Mouse (Mus musculus): ENCODE measurements at regions not wholly inside any gene's neighbourhood (a gene's known extent, or its start where the extent isn't known, plus 50 kb on each side); places are given as distances from the start of the nearest gene placed in this dataset.

GRCm38 (mm10) chr10:37494552-37495166, 355.9 kb upstream of the Marcks start:
- TF ChIP-seq TAL1 (conservative IDR thresholded peaks at IDR 0.05; ENCODE audit: low read depth, low read length) (no peak), CTCF (IDR thresholded peaks at IDR 0.05; ENCODE audit: low read depth, low read length) (no peak), GATA2 (IDR thresholded peaks at IDR 0.05; ENCODE audit: borderline replicate concordance, low read depth, low read length) (no peak), GATA1 (IDR thresholded peaks at IDR 0.05; ENCODE audit: borderline replicate concordance, low read length) (no peak), POLR2AphosphoS5 (IDR thresholded peaks at IDR 0.05; ENCODE audit: insufficient replicate concordance, low read depth, low read length) (no peak)
- no peaks in the 10 kb centered on the region for H3K27me3 ChIP-seq (ENCODE audit: insufficient read depth, low read length)
- no peaks in the 10 kb centered on the region for H3K36me3 ChIP-seq (replicated peaks)
- H3K9me3 ChIP-seq (replicated peaks), result no peaks in the 10 kb centered on the region
- ATAC-seq (ENCODE audit: extremely low read depth, insufficient number of reproducible peaks, low FRiP score, poor library complexity, severe bottlenecking), result no peak
- H3K4me1 ChIP-seq (ENCODE audit: insufficient read depth, low read depth, low read length), result no peaks in the 10 kb centered on the region
- no peak overlapping the region for H3K4me3 ChIP-seq (ENCODE audit: low read depth, low read length)
- no peak for DNase-seq (ENCODE audit: low spot score)

- no peak overlapping the region for H3K4me3 ChIP-seq (ENCODE audit: low read depth, low read length)
- H3K36me3 ChIP-seq (replicated peaks), result no peaks in the 10 kb centered on the region
- ATAC-seq (ENCODE audit: extremely low read depth, insufficient number of reproducible peaks, low FRiP score, poor library complexity, severe bottlenecking) (no peak), DNase-seq (ENCODE audit: low spot score) (no peak)
- TF ChIP-seq GATA2 (IDR thresholded peaks at IDR 0.05; ENCODE audit: borderline replicate concordance, low read depth, low read length) (no peak), POLR2AphosphoS5 (IDR thresholded peaks at IDR 0.05; ENCODE audit: insufficient replicate concordance, low read depth, low read length) (no peak), CTCF (IDR thresholded peaks at IDR 0.05; ENCODE audit: low read depth, low read length) (no peak), TAL1 (conservative IDR thresholded peaks at IDR 0.05; ENCODE audit: low read depth, low read length) (no peak)
- no peaks in the 10 kb centered on the region for H3K27me3 ChIP-seq (ENCODE audit: insufficient read depth, low read length)
- H3K9me3 ChIP-seq (replicated peaks), result no peaks in the 10 kb centered on the region
- no peaks in the 10 kb centered on the region for H3K4me1 ChIP-seq (ENCODE audit: insufficient read depth, low read depth, low read length)
Measured at GRCm38 (mm10) chr10:37494098-37494497, 355.4 kb upstream of the Marcks start.

GRCm38 (mm10) chr10:37484311-37485023, 345.7 kb upstream of the Marcks start:
- Histone ChIP-seq H3K36me3 (replicated peaks) (no peaks in the 10 kb centered on the region), H3K27me3 (ENCODE audit: insufficient read depth, low read length) (no peaks in the 10 kb centered on the region), H3K9me3 (replicated peaks) (no peaks in the 10 kb centered on the region), H3K4me3 (ENCODE audit: low read depth, low read length) (no peak overlapping the region), H3K4me1 (ENCODE audit: insufficient read depth, low read depth, low read length) (no peaks in the 10 kb centered on the region)
- TF ChIP-seq TAL1 (conservative IDR thresholded peaks at IDR 0.05; ENCODE audit: low read depth, low read length) (no peak), GATA1 (IDR thresholded peaks at IDR 0.05; ENCODE audit: borderline replicate concordance, low read length) (no peak), GATA2 (IDR thresholded peaks at IDR 0.05; ENCODE audit: borderline replicate concordance, low read depth, low read length) (no peak), CTCF (IDR thresholded peaks at IDR 0.05; ENCODE audit: low read depth, low read length) (no peak), POLR2AphosphoS5 (IDR thresholded peaks at IDR 0.05; ENCODE audit: insufficient replicate concordance, low read depth, low read length) (no peak)
- ATAC-seq (ENCODE audit: extremely low read depth, insufficient number of reproducible peaks, low FRiP score, poor library complexity, severe bottlenecking) (no peak), DNase-seq (ENCODE audit: low spot score) (no peak)

GRCm38 (mm10) chr10:37483521-37483920, 344.8 kb upstream of the Marcks start:
- no peaks in the 10 kb centered on the region for H3K27me3 ChIP-seq (ENCODE audit: insufficient read depth, low read length)
- H3K4me3 ChIP-seq (ENCODE audit: low read depth, low read length), result no peak overlapping the region
- ATAC-seq (ENCODE audit: extremely low read depth, insufficient number of reproducible peaks, low FRiP score, poor library complexity, severe bottlenecking), result no peak
- H3K36me3 ChIP-seq (replicated peaks), result no peaks in the 10 kb centered on the region
- no peaks in the 10 kb centered on the region for H3K9me3 ChIP-seq (replicated peaks)
- no peaks in the 10 kb centered on the region for H3K4me1 ChIP-seq (ENCODE audit: insufficient read depth, low read depth, low read length)
- no peak for DNase-seq (ENCODE audit: low spot score)
- TF ChIP-seq GATA2 (IDR thresholded peaks at IDR 0.05; ENCODE audit: borderline replicate concordance, low read depth, low read length) (no peak), POLR2AphosphoS5 (IDR thresholded peaks at IDR 0.05; ENCODE audit: insufficient replicate concordance, low read depth, low read length) (no peak), TAL1 (conservative IDR thresholded peaks at IDR 0.05; ENCODE audit: low read depth, low read length) (no peak), CTCF (IDR thresholded peaks at IDR 0.05; ENCODE audit: low read depth, low read length) (no peak), GATA1 (IDR thresholded peaks at IDR 0.05; ENCODE audit: borderline replicate concordance, low read length) (no peak)

GRCm38 (mm10) chr10:37481879-37482278, 343.2 kb upstream of the Marcks start:
- Histone ChIP-seq H3K36me3 (replicated peaks) (no peaks in the 10 kb centered on the region), H3K9me3 (replicated peaks) (no peaks in the 10 kb centered on the region), H3K27me3 (ENCODE audit: insufficient read depth, low read length) (no peaks in the 10 kb centered on the region), H3K4me1 (ENCODE audit: insufficient read depth, low read depth, low read length) (no peaks in the 10 kb centered on the region), H3K4me3 (ENCODE audit: low read depth, low read length) (no peak overlapping the region)
- no peak for TF ChIP-seq GATA1 (IDR thresholded peaks at IDR 0.05; ENCODE audit: borderline replicate concordance, low read length)
- no peak for TF ChIP-seq POLR2AphosphoS5 (IDR thresholded peaks at IDR 0.05; ENCODE audit: insufficient replicate concordance, low read depth, low read length)
- no peak for TF ChIP-seq GATA2 (IDR thresholded peaks at IDR 0.05; ENCODE audit: borderline replicate concordance, low read depth, low read length)
- no peak for TF ChIP-seq TAL1 (conservative IDR thresholded peaks at IDR 0.05; ENCODE audit: low read depth, low read length)
- TF ChIP-seq CTCF (IDR thresholded peaks at IDR 0.05; ENCODE audit: low read depth, low read length), result no peak
- ATAC-seq (ENCODE audit: extremely low read depth, insufficient number of reproducible peaks, low FRiP score, poor library complexity, severe bottlenecking) (no peak), DNase-seq (ENCODE audit: low spot score) (no peak)

GRCm38 (mm10) chr10:37480331-37480730, 341.6 kb upstream of the Marcks start:
- no peaks in the 10 kb centered on the region for H3K27me3 ChIP-seq (ENCODE audit: insufficient read depth, low read length)
- DNase-seq (ENCODE audit: low spot score) (no peak), ATAC-seq (ENCODE audit: extremely low read depth, insufficient number of reproducible peaks, low FRiP score, poor library complexity, severe bottlenecking) (no peak)
- no peak for TF ChIP-seq GATA1 (IDR thresholded peaks at IDR 0.05; ENCODE audit: borderline replicate concordance, low read length)
- TF ChIP-seq CTCF (IDR thresholded peaks at IDR 0.05; ENCODE audit: low read depth, low read length), result no peak
- no peak for TF ChIP-seq POLR2AphosphoS5 (IDR thresholded peaks at IDR 0.05; ENCODE audit: insufficient replicate concordance, low read depth, low read length)
- TF ChIP-seq TAL1 (conservative IDR thresholded peaks at IDR 0.05; ENCODE audit: low read depth, low read length), result no peak
- no peak for TF ChIP-seq GATA2 (IDR thresholded peaks at IDR 0.05; ENCODE audit: borderline replicate concordance, low read depth, low read length)
- H3K36me3 ChIP-seq (replicated peaks), result no peaks in the 10 kb centered on the region
- no peaks in the 10 kb centered on the region for H3K4me1 ChIP-seq (ENCODE audit: insufficient read depth, low read depth, low read length)
- H3K4me3 ChIP-seq (ENCODE audit: low read depth, low read length), result no peak overlapping the region
- H3K9me3 ChIP-seq (replicated peaks), result no peaks in the 10 kb centered on the region

Data from G1E (cell line).